Mouse (Mus musculus): ENCODE data around the gene Piga. TPM values are rescaled to one million over a fixed set of nuclear protein-coding genes. Genes with fewer than 3 reads are reported as not detected.
A peak's percentile ranks its signal among the peaks of the same experiment; 100 is the strongest.

Piga gene
- polyA plus RNA-seq, 1 experiment from 2014 or later = 7.8 TPM

GRCm38 (mm10) chrX:164431541-164431940 lies 12.0 kb downstream of the Piga start:
- DNase-seq (ENCODE audit: low read depth, low spot score) = no peak
- POLR2A ChIA-PET = no interaction called here
- ATAC-seq = no peak
- CTCF ChIA-PET = no interaction called here
- no peak for TF ChIP-seq CTCF (IDR thresholded peaks at IDR 0.05)
- H3K27me3 ChIP-seq = peaks cover 4% of the 10 kb centered on the region
- in situ Hi-C loops (cut with MboI; ENCODE audit: low pct_unique_long_range_greater_than_20kb) = loop anchor here (25.0 kb wide), 1 partner anchor 1519 kb away; the partner anchor contains the start of gene Ctps2

- DNase-seq (ENCODE audit: low read depth, low spot score) (no peak), ATAC-seq (no peak)
- ChIA-PET POLR2A (no interaction called here), CTCF (no interaction called here)
- in situ Hi-C loops (cut with MboI; ENCODE audit: low pct_unique_long_range_greater_than_20kb) = loop anchor here (25.0 kb wide), 1 partner anchor 1520 kb away; the partner anchor contains the start of gene Ctps2
- H3K27me3 ChIP-seq = peaks cover 10% of the 10 kb centered on the region
- no peak for TF ChIP-seq CTCF (IDR thresholded peaks at IDR 0.05)
Observed at GRCm38 (mm10) chrX:164432682-164433081, 13.1 kb downstream of the Piga start.

GRCm38 (mm10) chrX:164436709-164437108 lies 17.1 kb downstream of the Piga start, which contains the start of gene Asb11:
Asb11 (plus strand) TSS chrX:164436994.
- DNase-seq (ENCODE audit: low read depth, low spot score) (no peak), ATAC-seq (no peak)
- ChIA-PET CTCF (no interaction called here), POLR2A (no interaction called here)
- in situ Hi-C loops (cut with MboI; ENCODE audit: low pct_unique_long_range_greater_than_20kb) = loop anchor here (25.0 kb wide), 1 partner anchor 1524 kb away; the partner anchor contains the start of gene Ctps2
- peaks cover 23% of the 10 kb centered on the region for H3K27me3 ChIP-seq
- no peak for TF ChIP-seq CTCF (IDR thresholded peaks at IDR 0.05)

GRCm38 (mm10) chrX:164439462-164439861 lies 19.9 kb downstream of the Piga start:
- ATAC-seq = no peak
- ChIA-PET CTCF (no interaction called here), POLR2A (no interaction called here)
- in situ Hi-C loops (cut with MboI; ENCODE audit: low pct_unique_long_range_greater_than_20kb) = loop anchor here (25.0 kb wide), 1 partner anchor 1527 kb away; the partner anchor contains the start of gene Ctps2
- TF ChIP-seq CTCF (IDR thresholded peaks at IDR 0.05) = no peak
- DNase-seq (ENCODE audit: low read depth, low spot score) = no peak
- H3K27me3 ChIP-seq = peaks cover 28% of the 10 kb centered on the region

- ChIA-PET CTCF (no interaction called here), POLR2A (no interaction called here)
- ATAC-seq = no peak
- in situ Hi-C loops (cut with MboI; ENCODE audit: low pct_unique_long_range_greater_than_20kb) = loop anchor here (10.0 to 25.0 kb wide), 2 partner anchors 355 to 1528 kb away; partner anchors contain the start of genes Cltrn and Ctps2
- TF ChIP-seq CTCF (IDR thresholded peaks at IDR 0.05) = no peak
- DNase-seq (ENCODE audit: low read depth, low spot score) = no peak
- peaks cover 31% of the 10 kb centered on the region for H3K27me3 ChIP-seq
Observed at GRCm38 (mm10) chrX:164440140-164440539, 20.6 kb downstream of the Piga start.

- peaks cover 31% of the 10 kb centered on the region for H3K27me3 ChIP-seq
- POLR2A ChIA-PET = no interaction called here
- ATAC-seq = no peak
- CTCF ChIA-PET = no interaction called here
- in situ Hi-C loops (cut with MboI; ENCODE audit: low pct_unique_long_range_greater_than_20kb) = loop anchor here (10.0 to 25.0 kb wide), 2 partner anchors 356 to 1528 kb away; partner anchors contain the start of genes Cltrn and Ctps2
- no peak for TF ChIP-seq CTCF (IDR thresholded peaks at IDR 0.05)
- no peak for DNase-seq (ENCODE audit: low read depth, low spot score)
Observed at GRCm38 (mm10) chrX:164440703-164441102, 21.1 kb downstream of the Piga start.

GRCm38 (mm10) chrX:164441306-164441705 lies 21.7 kb downstream of the Piga start:
- no peak for TF ChIP-seq CTCF (IDR thresholded peaks at IDR 0.05)
- H3K27me3 ChIP-seq = peaks cover 31% of the 10 kb centered on the region
- ATAC-seq = no peak
- DNase-seq (ENCODE audit: low read depth, low spot score) = no peak
- ChIA-PET CTCF (interaction anchor here (1.6 kb wide), 1 partner anchor 257 kb away, joined by 5 read pairs; no protein-coding TSS in a partner anchor), POLR2A (no interaction called here)
- in situ Hi-C loops (cut with MboI; ENCODE audit: low pct_unique_long_range_greater_than_20kb) = loop anchor here (10.0 to 25.0 kb wide), 2 partner anchors 357 to 1529 kb away; partner anchors contain the start of genes Cltrn and Ctps2

- in situ Hi-C loops (cut with MboI; ENCODE audit: low pct_unique_long_range_greater_than_20kb) = loop anchor here (5.0 to 25.0 kb wide), 3 partner anchors 263 to 1533 kb away; partner anchors contain the start of genes Cltrn and Ctps2
- peaks cover 15% of the 10 kb centered on the region for H3K27me3 ChIP-seq
- ChIA-PET POLR2A (interaction anchor here (0.7 kb wide), 1 partner anchor 18 kb away, joined by 3 read pairs; no protein-coding TSS in a partner anchor), CTCF (no interaction called here)
- no peak for TF ChIP-seq CTCF (IDR thresholded peaks at IDR 0.05)
- ATAC-seq (no peak), DNase-seq (ENCODE audit: low read depth, low spot score) (no peak)
Observed at GRCm38 (mm10) chrX:164445601-164446000, 26.0 kb downstream of the Piga start.

- ChIA-PET CTCF (no interaction called here), POLR2A (no interaction called here)
- ATAC-seq (peak; percentile 84), DNase-seq (ENCODE audit: low read depth, low spot score) (no peak)
- in situ Hi-C loops (cut with MboI; ENCODE audit: low pct_unique_long_range_greater_than_20kb) = loop anchor here (5.0 to 25.0 kb wide), 3 partner anchors 264 to 1534 kb away; partner anchors contain the start of genes Cltrn and Ctps2
- H3K27me3 ChIP-seq = peaks cover 11% of the 10 kb centered on the region
- peak; percentile 62 for TF ChIP-seq CTCF (IDR thresholded peaks at IDR 0.05)
Observed at GRCm38 (mm10) chrX:164446106-164446551, 26.5 kb downstream of the Piga start.

GRCm38 (mm10) chrX:164446835-164447681 lies 27.5 kb downstream of the Piga start:
- CTCF ChIA-PET = interaction anchor here (3.7 kb wide), 1 partner anchor 263 kb away, joined by 17 read pairs; no protein-coding TSS in a partner anchor
- in situ Hi-C loops (cut with MboI; ENCODE audit: low pct_unique_long_range_greater_than_20kb) = loop anchor here (5.0 to 25.0 kb wide), 3 partner anchors 265 to 1535 kb away; partner anchors contain the start of genes Cltrn and Ctps2
- DNase-seq (ENCODE audit: low read depth, low spot score) = no peak
- peaks cover 11% of the 10 kb centered on the region for H3K27me3 ChIP-seq
- no peak for TF ChIP-seq CTCF (IDR thresholded peaks at IDR 0.05)
- POLR2A ChIA-PET = no interaction called here
- no peak for ATAC-seq
